Mouse (Mus musculus) midbrain, embryonic 15.5 days (tissue): Measurements from ENCODE around the gene Cnih3. TPM values are rescaled to one million over a fixed set of nuclear protein-coding genes. Genes with fewer than 3 reads are reported as not detected.

Source experiments
- ATAC-seq: fragments of 200-750 bp; cut with Nextera tagmentation; replicated peaks from 2 replicates; pipeline ENCODE4 v1.8.0; 2017; ENCODE audit warnings: moderate TSS enrichment
- H3K27ac ChIP-seq: fragments of 300-500 bp; sonication (generic); 2 replicates; pipeline ENCODE4 v1.5.1; 2015; ENCODE audit warnings: mild to moderate bottlenecking, inconsistent platforms
- H3K27me3 ChIP-seq: fragments of 300-500 bp; sonication (generic); replicated peaks from 2 replicates; pipeline ENCODE4 v1.6.1; 2015; ENCODE audit warnings: inconsistent platforms
- H3K36me3 ChIP-seq: fragments of 300-500 bp; sonication (generic); replicated peaks from 2 replicates; pipeline ENCODE4 v1.6.1; 2015; ENCODE audit warnings: inconsistent platforms
- H3K4me1 ChIP-seq: fragments of 300-500 bp; sonication (generic); 2 replicates; pipeline ENCODE4 v1.6.1; 2015; ENCODE audit warnings: inconsistent platforms
- H3K4me2 ChIP-seq: fragments of 300-500 bp; sonication (generic); 2 replicates; pipeline ENCODE4 v1.6.1; 2015; ENCODE audit warnings: inconsistent platforms, mild to moderate bottlenecking, moderate library complexity
- H3K4me3 ChIP-seq: fragments of 300-500 bp; sonication (generic); 2 replicates; pipeline ENCODE4 v1.5.1; 2015; ENCODE audit warnings: mild to moderate bottlenecking, inconsistent platforms
- H3K9ac ChIP-seq: fragments of 300-500 bp; sonication (generic); 2 replicates; pipeline ENCODE4 v1.6.1; 2015; ENCODE audit warnings: mild to moderate bottlenecking, inconsistent platforms
- H3K9me3 ChIP-seq: fragments of 300-500 bp; sonication (generic); 2 replicates; pipeline ENCODE4 v1.6.1; 2016; ENCODE audit warnings: inconsistent platforms
- WGBS: fragments of 180-500 bp; shearing (Covaris S2); methylation state at CpG from one replicate; pipeline ENCODE4 v1.1.7; 2015; ENCODE audit warnings: mixed read lengths; 5-methylcytosine and 5-hydroxymethylcytosine counted together
- polyA plus RNA-seq: library from polyadenylated mRNA; unstranded; fragments of >200 nt; fragmentation: Nextera tagmentation; extraction: Ambion mirVana; gene quantifications from 2 replicates; pipeline ENCODE4 v1.2.1, GENCODE M21; 2015

Gene Cnih3
- polyA plus RNA-seq, 1 experiment from 2014 or later = 10.8 TPM

DNA sequence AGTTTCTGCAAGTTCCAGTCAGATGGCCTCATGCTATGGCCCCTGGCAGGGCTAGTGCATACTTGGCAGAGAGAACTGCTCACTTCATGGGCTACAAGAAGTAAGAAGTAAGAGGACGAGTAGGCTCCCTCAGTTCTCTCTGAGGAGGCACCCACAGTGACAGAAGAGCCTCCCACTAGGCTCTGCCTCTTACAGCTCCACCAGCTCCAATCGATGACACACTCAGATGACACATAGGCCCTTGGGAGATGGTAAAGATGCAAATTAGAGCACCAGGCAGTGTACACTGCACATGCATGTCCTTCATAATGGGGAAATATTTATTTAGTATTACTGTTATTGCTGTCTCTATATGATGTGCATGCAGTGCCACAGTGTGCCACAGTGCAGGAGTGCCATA lies 62.6 kb downstream of the Cnih3 start:
- Histone ChIP-seq H3K36me3 (no peaks in the 10 kb centered on the region), H3K9ac (no peak overlapping the region), H3K4me2 (no peak overlapping the region), H3K27me3 (no peaks in the 10 kb centered on the region), H3K27ac (no peak overlapping the region), H3K9me3 (no peaks in the 10 kb centered on the region), H3K4me1 (peaks cover 21% of the 10 kb centered on the region), H3K4me3 (no peak overlapping the region)
- no peak for ATAC-seq
- 79% methylated on average over 2 of the region's 2 CpGs for WGBS

DNA sequence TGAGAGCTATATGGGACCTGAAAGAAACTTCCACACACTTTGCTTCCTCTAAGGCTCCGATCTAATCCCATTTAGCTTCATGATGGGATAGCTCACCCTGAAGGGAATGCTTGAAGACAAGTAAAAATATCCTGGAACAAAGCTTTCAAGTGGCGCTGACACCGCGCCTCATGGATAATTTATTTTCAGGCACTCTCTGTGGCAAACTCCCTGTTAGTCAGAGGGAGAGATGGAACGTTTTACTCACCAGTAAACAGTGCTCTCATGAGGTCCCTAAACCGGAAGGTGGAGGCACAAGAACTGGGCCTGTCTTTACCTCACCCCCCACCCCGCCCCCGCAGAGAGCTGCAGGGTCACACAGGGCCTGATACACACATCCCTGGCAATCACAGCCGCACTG lies 64.4 kb downstream of the Cnih3 start:
- ATAC-seq = no peak
- Histone ChIP-seq H3K27ac (no peak overlapping the region), H3K36me3 (no peaks in the 10 kb centered on the region), H3K9me3 (no peaks in the 10 kb centered on the region), H3K9ac (no peak overlapping the region), H3K27me3 (no peaks in the 10 kb centered on the region), H3K4me3 (no peak overlapping the region), H3K4me2 (no peak overlapping the region), H3K4me1 (peaks cover 14% of the 10 kb centered on the region)
- 62% methylated on average over 9 of the region's 9 CpGs for WGBS

DNA sequence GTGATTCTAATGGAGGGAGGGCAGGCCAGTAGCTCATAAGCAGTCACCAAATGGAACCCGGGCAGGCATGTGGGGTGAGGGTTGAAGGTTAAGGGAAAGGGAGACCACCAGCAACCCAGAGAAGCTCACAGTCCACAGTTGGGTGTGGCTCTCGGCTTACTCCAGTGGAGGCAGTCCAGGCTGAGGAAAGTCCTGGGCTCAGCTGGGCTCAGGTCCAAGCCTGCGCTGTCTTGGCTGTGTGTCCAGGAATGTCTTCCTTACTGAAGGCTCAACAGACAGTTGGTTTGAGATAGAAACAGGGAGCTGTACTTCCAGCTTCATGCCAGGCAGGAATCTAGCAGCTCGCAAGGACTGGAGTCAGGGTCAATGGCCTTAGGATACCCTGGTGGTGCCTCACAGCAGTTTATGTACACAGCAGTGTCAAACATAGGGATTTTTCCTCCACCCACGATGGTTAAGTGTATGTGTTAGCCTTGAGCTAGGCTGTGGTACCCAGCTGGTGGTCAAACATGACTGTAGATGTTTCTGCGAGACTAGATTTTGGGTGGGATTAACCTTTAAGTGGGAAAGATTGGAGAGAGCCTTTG lies 65.6 kb downstream of the Cnih3 start:
- Histone ChIP-seq H3K4me3 (no peak overlapping the region), H3K27ac (no peak overlapping the region), H3K9ac (no peak overlapping the region), H3K9me3 (no peaks in the 10 kb centered on the region), H3K36me3 (no peaks in the 10 kb centered on the region), H3K4me1 (peaks cover 14% of the 10 kb centered on the region), H3K4me2 (no peak overlapping the region), H3K27me3 (no peaks in the 10 kb centered on the region)
- no peak for ATAC-seq
- WGBS = 78% methylated on average over 6 of the region's 6 CpGs

DNA sequence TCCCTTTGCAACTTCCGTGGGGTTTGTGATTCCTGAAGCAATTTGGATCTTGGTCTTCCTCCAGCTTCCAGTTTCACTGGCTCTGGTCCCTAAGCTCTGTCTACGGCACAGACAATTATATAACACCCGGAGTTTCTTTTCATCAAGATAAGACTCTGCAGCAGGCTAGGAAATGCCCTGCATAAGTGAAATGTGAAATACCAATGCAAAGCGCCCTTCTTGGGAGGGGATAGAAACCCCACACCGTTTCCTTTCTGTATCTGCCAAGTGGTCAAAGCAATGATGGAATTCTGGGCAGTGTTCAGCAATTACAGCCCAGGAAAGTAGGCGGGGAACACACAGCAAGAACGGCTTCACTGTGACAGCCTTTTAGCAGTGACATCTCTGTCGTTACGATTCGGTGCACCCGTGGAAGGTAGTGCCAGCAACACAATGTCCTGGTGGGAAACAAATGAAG lies 67.7 kb downstream of the Cnih3 start:
- Histone ChIP-seq H3K27me3 (no peaks in the 10 kb centered on the region), H3K4me3 (no peak overlapping the region), H3K27ac (no peak overlapping the region), H3K4me1 (peaks cover 14% of the 10 kb centered on the region), H3K9me3 (no peaks in the 10 kb centered on the region), H3K4me2 (no peak overlapping the region), H3K9ac (no peak overlapping the region), H3K36me3 (no peaks in the 10 kb centered on the region)
- WGBS = 20% methylated on average over 11 of the region's 11 CpGs
- no peak for ATAC-seq

DNA sequence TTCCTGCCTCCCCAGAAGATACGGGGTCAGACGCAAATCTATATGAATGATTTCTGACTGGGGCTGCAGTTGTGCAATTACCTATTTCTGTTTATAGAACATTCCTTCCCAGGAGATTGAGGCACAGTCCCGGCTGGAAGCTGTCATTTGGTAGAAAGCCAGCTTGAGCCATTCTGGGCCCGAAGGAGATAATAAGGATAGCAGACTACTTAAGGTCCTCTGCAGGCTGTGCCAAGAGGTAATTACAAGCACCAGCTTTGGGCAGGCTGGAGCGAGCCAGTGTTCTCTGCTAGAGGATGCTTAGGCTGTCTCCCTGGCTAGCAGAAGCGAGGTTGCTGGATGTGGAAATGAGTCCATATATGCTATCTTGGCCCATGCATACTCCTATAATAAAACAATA lies 70.4 kb downstream of the Cnih3 start:
- H3K27ac ChIP-seq = no peak overlapping the region
- no peaks in the 10 kb centered on the region for H3K9me3 ChIP-seq
- no peak overlapping the region for H3K9ac ChIP-seq
- H3K36me3 ChIP-seq = no peaks in the 10 kb centered on the region
- no peak overlapping the region for H3K4me3 ChIP-seq
- H3K4me1 ChIP-seq = peaks cover 11% of the 10 kb centered on the region
- 43% methylated on average over 6 of the region's 6 CpGs for WGBS
- H3K27me3 ChIP-seq = no peaks in the 10 kb centered on the region
- no peak for ATAC-seq
- no peak overlapping the region for H3K4me2 ChIP-seq

DNA sequence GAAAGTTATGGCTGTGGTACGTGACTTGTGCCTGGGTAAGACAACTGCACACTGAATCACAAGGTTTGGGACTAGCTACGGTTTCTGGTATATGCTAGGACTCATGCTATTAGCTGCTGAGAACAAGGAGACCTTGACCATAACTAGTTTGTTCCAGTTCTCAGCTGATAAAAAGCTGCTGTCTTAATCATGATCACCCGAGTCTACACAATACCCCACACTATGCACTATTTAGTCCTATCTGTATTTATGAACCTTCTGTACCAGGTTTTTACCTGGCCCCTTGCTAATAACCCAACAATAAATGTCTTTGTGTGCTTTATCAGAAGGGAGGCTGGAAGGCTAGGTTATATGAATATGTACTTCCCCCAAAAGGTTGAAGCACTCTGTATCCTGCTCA lies 72.5 kb downstream of the Cnih3 start:
- Histone ChIP-seq H3K4me3 (no peak overlapping the region), H3K27ac (no peak overlapping the region), H3K4me2 (no peak overlapping the region), H3K9ac (no peak overlapping the region), H3K27me3 (no peaks in the 10 kb centered on the region), H3K4me1 (peaks cover 10% of the 10 kb centered on the region), H3K36me3 (no peaks in the 10 kb centered on the region), H3K9me3 (no peaks in the 10 kb centered on the region)
- 89% methylated on average over 3 of the region's 3 CpGs for WGBS
- ATAC-seq = no peak

DNA sequence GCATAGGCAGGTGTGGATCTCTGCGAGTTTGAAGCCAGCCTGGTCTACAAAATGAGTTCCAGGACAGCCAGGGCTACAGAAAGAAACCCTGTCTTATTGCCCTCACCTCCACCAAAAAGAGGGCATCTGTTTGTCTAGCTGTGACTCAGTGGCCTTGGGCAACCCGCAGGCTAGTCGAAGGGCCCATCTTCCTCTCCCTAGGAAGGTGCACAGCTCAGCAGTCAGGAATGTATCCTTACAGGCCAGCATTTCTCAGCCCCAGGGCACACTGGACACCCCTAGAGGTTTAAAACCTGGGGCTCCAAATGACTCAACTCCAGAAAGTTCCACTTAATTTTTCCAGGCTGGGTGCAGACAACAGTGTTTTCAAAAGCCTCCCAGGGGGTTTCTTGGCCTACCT lies 73.0 kb downstream of the Cnih3 start:
- Histone ChIP-seq H3K4me2 (no peak overlapping the region), H3K27ac (no peak overlapping the region), H3K4me3 (no peak overlapping the region), H3K9me3 (no peaks in the 10 kb centered on the region), H3K9ac (no peak overlapping the region), H3K4me1 (peaks cover 5% of the 10 kb centered on the region), H3K27me3 (no peaks in the 10 kb centered on the region), H3K36me3 (no peaks in the 10 kb centered on the region)
- WGBS = 88% methylated on average over 3 of the region's 3 CpGs
- no peak for ATAC-seq

DNA sequence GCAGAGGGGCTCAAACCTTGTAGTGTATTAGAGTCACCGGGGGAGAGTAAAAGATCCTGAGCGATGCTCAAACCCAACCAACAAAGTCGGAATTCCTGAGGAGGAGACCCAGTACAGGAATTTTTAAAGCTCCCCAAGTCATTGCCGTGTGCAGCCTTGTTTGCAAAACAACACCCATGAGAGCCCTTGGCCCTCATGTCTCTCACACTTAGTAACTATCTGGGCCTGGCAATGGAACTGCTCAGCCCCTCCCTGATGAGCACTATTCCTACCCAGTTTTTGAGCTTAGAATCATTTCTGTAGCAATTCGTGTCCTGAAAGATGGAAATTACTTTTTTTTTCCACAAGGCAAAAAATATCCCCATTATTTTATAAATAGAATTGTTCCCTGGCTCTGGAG lies 74.0 kb downstream of the Cnih3 start:
- H3K9me3 ChIP-seq = no peaks in the 10 kb centered on the region
- H3K36me3 ChIP-seq = no peaks in the 10 kb centered on the region
- H3K4me1 ChIP-seq = no peaks in the 10 kb centered on the region; the same call in 1 of the 2 replicates
- ATAC-seq = no peak
- H3K27ac ChIP-seq = no peak overlapping the region
- no peak overlapping the region for H3K9ac ChIP-seq
- no peaks in the 10 kb centered on the region for H3K27me3 ChIP-seq
- H3K4me3 ChIP-seq = no peak overlapping the region
- H3K4me2 ChIP-seq = no peak overlapping the region
- WGBS = 93% methylated on average over 5 of the region's 5 CpGs

DNA sequence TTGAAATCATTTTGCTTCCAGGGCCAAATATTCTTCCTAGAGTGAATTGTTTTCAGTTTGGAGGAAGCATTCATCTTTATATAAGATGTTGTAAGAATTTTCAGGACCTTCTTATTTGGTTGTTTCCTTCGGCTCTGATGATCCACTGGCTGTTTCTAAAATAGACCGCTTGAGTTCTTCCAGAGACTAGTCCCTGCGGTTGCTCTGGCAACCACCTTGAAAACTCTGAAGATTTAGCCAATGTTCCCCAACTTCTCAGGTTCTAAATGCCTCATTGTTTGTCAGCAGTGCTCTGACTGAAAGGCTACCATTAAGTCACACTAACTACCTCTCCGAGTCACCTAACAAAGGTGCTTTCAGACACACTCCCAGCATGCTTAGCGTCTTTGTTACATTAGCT lies 80.8 kb downstream of the Cnih3 start:
- H3K4me2 ChIP-seq = no peak overlapping the region
- no peak overlapping the region for H3K4me3 ChIP-seq
- no peaks in the 10 kb centered on the region for H3K4me1 ChIP-seq

DNA sequence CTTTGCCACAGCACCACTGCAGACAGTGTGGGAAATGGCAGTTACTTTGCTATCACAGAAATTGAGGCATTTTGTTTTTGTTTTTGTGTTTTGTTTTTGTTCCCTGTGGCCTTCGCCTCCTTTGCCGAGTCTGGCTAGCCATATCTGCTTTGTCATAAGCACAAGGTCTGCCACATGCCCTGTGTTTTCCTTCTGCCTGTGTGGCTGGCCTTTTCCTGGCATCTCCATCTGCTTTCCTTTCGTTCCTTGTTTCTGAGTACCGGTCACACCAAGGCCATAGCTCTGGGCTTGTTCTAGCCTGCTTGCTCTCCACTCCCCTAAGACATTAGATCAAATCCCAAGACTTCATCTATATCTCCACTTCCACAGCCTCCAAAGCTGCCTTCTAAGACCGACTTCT lies 83.0 kb downstream of the Cnih3 start:
- Histone ChIP-seq H3K9ac (no peak overlapping the region), H3K27me3 (no peaks in the 10 kb centered on the region), H3K4me1 (no peaks in the 10 kb centered on the region), H3K36me3 (no peaks in the 10 kb centered on the region), H3K4me2 (no peak overlapping the region), H3K27ac (no peak overlapping the region), H3K9me3 (no peaks in the 10 kb centered on the region), H3K4me3 (no peak overlapping the region)
- WGBS = 81% methylated on average over 5 of the region's 5 CpGs
- ATAC-seq = no peak

More for the DNA sequence above, 80.8 kb downstream of the Cnih3 start:
- ATAC-seq = no peak
- Histone ChIP-seq H3K36me3 (no peaks in the 10 kb centered on the region), H3K9ac (no peak overlapping the region), H3K9me3 (no peaks in the 10 kb centered on the region), H3K27ac (no peak overlapping the region), H3K27me3 (no peaks in the 10 kb centered on the region)
- 77% methylated on average over 5 of the region's 5 CpGs for WGBS

DNA sequence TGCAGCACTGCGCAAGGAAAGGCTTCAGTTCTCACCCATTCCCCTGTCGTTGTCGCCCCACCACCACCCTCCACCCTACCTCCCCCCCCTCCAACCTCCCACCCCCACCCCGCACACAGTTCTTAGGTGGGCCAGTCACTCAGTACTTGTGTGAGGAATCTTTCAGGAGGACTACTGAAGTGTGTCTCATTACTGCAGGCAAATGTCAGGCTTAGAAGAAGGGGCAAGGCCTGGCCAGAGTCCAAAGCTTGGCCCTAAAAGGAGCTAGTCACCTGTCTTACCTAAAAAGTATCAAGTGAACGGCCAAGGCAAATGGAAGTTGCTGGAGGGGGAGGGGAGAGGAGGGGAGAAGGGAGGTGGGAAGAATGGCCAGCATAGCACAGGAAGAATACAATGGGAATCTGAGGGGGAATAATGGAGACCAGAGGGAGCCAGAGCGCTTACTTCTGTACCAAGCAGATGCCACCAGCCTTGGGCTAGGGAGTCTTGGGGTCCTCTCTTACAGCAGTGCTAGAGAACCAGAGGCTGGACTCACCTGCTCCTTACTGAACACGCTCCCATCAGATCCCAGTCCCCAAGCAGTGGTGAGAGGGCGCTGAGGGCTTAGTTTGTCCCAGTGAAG lies 88.7 kb downstream of the Cnih3 start:
- no peaks in the 10 kb centered on the region for H3K9me3 ChIP-seq
- no peaks in the 10 kb centered on the region for H3K4me1 ChIP-seq
- no peak overlapping the region for H3K27ac ChIP-seq
- WGBS = 73% methylated on average over 8 of the region's 8 CpGs
- no peaks in the 10 kb centered on the region for H3K36me3 ChIP-seq
- H3K9ac ChIP-seq = no peak overlapping the region
- H3K4me3 ChIP-seq = no peak overlapping the region
- no peaks in the 10 kb centered on the region for H3K27me3 ChIP-seq
- ATAC-seq = no peak
- no peak overlapping the region for H3K4me2 ChIP-seq

DNA sequence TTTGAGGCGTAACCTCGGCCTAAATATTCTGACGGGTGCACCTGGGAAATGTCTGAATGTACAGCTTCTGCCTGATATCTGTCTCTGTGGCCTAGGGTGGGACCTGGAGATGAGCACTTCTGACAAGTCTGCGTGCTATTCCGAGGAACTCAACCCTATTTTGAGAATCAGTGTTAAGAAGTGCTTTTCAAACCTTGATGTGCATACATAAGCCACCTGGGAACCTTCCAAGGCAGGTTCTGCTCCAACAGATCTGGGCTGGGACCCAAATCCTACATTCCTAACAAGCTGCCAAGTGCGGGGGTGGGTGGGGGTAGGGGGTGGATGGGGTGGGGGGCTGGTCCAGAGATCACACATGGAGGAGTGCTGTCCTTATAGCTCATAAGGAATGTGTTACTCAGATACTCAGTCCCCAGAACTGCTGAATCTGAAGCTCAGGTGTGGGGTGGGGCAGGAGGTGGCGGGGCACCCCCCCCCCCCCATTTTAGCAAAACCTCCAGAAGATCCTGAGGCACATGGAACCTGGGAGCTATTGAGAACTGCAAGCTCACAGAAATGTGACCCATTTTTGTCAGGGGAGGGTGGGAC lies 89.3 kb downstream of the Cnih3 start:
- 85% methylated on average over 7 of the region's 7 CpGs for WGBS

DNA sequence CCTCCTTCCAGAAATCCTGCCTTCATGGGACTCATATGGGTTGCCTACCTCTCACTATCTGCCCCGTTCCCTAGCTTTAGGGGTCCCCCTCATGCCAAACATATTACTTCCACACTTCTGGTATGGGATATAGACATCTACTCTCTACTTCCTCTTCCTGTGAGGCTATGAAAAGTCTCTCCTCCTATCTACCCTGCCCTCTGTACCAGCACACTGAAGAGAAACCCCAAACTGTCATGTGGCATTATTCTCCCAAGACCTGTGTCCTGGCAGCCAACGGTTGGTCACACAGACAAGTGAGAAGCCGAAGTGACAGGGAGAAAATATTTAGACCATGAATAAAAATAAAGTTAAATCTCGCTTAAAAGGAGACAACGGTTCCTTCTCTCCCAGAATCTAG lies 92.6 kb downstream of the Cnih3 start:
- no peak for ATAC-seq
- no peaks in the 10 kb centered on the region for H3K36me3 ChIP-seq
- H3K4me2 ChIP-seq = no peak overlapping the region
- H3K9me3 ChIP-seq = no peaks in the 10 kb centered on the region
- no peak overlapping the region for H3K27ac ChIP-seq
- H3K4me1 ChIP-seq = no peaks in the 10 kb centered on the region
- H3K9ac ChIP-seq = no peak overlapping the region
- H3K27me3 ChIP-seq = no peaks in the 10 kb centered on the region
- H3K4me3 ChIP-seq = no peak overlapping the region
- WGBS = 93% methylated on average over 5 of the region's 5 CpGs

More for the DNA sequence above, 89.3 kb downstream of the Cnih3 start:
- Histone ChIP-seq H3K27me3 (no peaks in the 10 kb centered on the region), H3K4me2 (no peak overlapping the region), H3K27ac (no peak overlapping the region), H3K9ac (no peak overlapping the region), H3K4me3 (no peak overlapping the region), H3K9me3 (no peaks in the 10 kb centered on the region), H3K4me1 (no peaks in the 10 kb centered on the region), H3K36me3 (no peaks in the 10 kb centered on the region)
- no peak for ATAC-seq
